Mouse (Mus musculus) kidney, postnatal 0 days (tissue): ENCODE data around the gene Wnt5b. TPM values are rescaled to one million over a fixed set of nuclear protein-coding genes. Genes with fewer than 3 reads are reported as not detected.

Experiments
- ATAC-seq: fragments of 200-750 bp; cut with Nextera tagmentation; replicated peaks from 2 replicates; pipeline ENCODE4 v1.8.0; 2017; ENCODE audit warnings: low read depth, moderate number of reproducible peaks, moderate TSS enrichment, moderate library complexity; ENCODE audit not compliant: low FRiP score
- DNase-seq: peaks from one replicate; pipeline ENCODE4 v3.0.0-alpha.2; 2016; ENCODE audit warnings: low spot score
- H3K27ac ChIP-seq: fragments of 300-500 bp; sonication (generic); 2 replicates; pipeline ENCODE4 v1.5.1; 2014; ENCODE audit warnings: mild to moderate bottlenecking
- H3K27me3 ChIP-seq: fragments of 300-500 bp; sonication (generic); 2 replicates; pipeline ENCODE4 v1.6.1; 2014; ENCODE audit warnings: low read length, mixed read lengths; ENCODE audit not compliant: insufficient read depth
- H3K36me3 ChIP-seq: fragments of 300-500 bp; sonication (generic); 2 replicates; pipeline ENCODE4 v1.6.1; 2014; ENCODE audit warnings: low read length, mixed read lengths; ENCODE audit not compliant: insufficient read depth
- H3K4me1 ChIP-seq: fragments of 300-500 bp; sonication (generic); replicated peaks from 2 replicates; pipeline ENCODE4 v1.6.1; 2014; ENCODE audit warnings: antibody characterized with exemption, low read length, mixed read lengths; ENCODE audit not compliant: insufficient read depth
- H3K4me2 ChIP-seq: fragments of 300-500 bp; sonication (generic); 2 replicates; pipeline ENCODE4 v1.6.1; 2014; ENCODE audit warnings: mild to moderate bottlenecking, low read length, moderate library complexity, mixed read lengths
- H3K4me3 ChIP-seq: fragments of 300-500 bp; sonication (generic); replicated peaks from 2 replicates; pipeline ENCODE4 v1.5.1; 2014; ENCODE audit warnings: low read depth, low read length
- H3K9ac ChIP-seq: fragments of 300-500 bp; sonication (generic); 2 replicates; pipeline ENCODE4 v1.6.1; 2014; ENCODE audit warnings: low read depth, low read length
- H3K9me3 ChIP-seq: fragments of 300-500 bp; sonication (generic); replicated peaks from 2 replicates; pipeline ENCODE4 v1.6.1; 2016; ENCODE audit warnings: low read length, inconsistent platforms, mixed read lengths
- CTCF ChIP-seq: IDR thresholded peaks from 2 replicates; pipeline ENCODE4 v1.5.1; 2016; ENCODE audit warnings: antibody characterized with exemption, low read depth, mild to moderate bottlenecking, moderate library complexity
- WGBS: fragments of 180-500 bp; shearing (Covaris S2); extraction: QIAGEN DNeasy Blood & Tissue Kit; methylation state at CpG from one replicate; pipeline ENCODE4 v1.1.7; 2014; 5-methylcytosine and 5-hydroxymethylcytosine counted together
- polyA plus RNA-seq: library from polyadenylated mRNA; unstranded; fragments of >200 nt; fragmentation: Nextera tagmentation; extraction: Ambion mirVana; gene quantifications from 2 replicates; pipeline ENCODE4 v1.2.1, GENCODE M21; 2015

The Wnt5b gene
- polyA plus RNA-seq, 1 experiment from 2014 or later: 12.2 TPM

DNA sequence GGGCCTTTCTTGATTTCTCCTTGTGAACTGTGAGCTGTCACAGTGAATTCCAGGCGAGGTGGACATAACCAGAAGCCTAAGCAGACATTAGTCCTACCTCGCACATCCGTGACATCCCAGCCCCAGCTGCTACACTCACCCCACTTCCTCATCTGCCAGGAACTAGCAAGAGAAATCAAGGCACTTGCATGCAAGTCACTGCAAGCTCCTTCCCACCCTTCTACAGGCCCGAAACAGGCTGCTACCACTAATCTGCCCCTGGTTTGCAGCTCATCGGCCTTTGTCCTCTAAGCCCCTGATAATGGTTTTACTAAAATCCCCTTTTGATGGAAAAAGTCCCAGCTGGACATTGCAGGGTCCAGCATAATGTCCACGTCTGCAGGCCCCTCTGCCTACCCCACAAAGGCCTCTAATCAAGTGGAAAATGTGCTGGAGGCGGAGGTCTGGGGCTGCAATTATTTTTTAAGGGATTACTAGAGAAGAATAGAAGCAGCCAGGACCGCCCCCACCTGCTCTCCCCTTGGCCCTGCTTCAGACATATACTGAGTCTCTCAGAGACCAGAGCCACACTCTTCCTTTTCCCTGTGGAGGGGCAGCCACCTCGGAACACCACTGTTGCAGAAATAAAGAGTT, 52.0 kb downstream of the Wnt5b start:
- no peaks in the 10 kb centered on the region for H3K27me3 ChIP-seq
- H3K27ac ChIP-seq: no peak overlapping the region
- TF ChIP-seq CTCF: no peak
- ATAC-seq (no peak), DNase-seq (no peak)
- H3K9me3 ChIP-seq: no peaks in the 10 kb centered on the region
- H3K4me3 ChIP-seq: no peak overlapping the region
- H3K4me1 ChIP-seq: peaks cover 6% of the 10 kb centered on the region; the same call in 1 of the 2 replicates
- 76% methylated on average over 9 of the region's 9 CpGs for WGBS
- H3K9ac ChIP-seq: no peak overlapping the region
- H3K36me3 ChIP-seq: no peaks in the 10 kb centered on the region
- no peak overlapping the region for H3K4me2 ChIP-seq

DNA sequence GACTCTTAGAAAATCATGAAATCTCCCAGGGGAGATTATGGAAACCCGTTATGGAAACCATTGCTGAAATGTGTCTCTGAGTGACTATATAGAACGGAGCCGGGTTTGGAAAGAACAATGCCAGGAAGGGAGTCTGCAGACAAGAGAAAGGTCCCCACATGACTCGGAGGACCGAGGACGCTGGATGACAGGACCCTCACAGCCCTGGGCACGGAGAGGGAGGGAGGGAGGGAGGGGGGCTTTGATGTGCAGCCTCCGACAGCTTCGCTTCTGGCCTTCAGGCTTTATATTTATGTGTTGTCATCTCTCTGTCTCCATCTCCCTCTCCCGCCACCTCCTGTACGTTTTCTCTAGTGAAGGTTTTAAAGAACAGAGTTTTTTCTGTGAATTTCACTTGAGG, 53.1 kb downstream of the Wnt5b start:
- DNase-seq: no peak
- H3K4me1 ChIP-seq: peaks cover 6% of the 10 kb centered on the region; the same call in 1 of the 2 replicates
- no peaks in the 10 kb centered on the region for H3K27me3 ChIP-seq
- no peak for TF ChIP-seq CTCF
- H3K9ac ChIP-seq: no peak overlapping the region
- no peak overlapping the region for H3K4me3 ChIP-seq
- H3K9me3 ChIP-seq: no peaks in the 10 kb centered on the region
- no peak overlapping the region for H3K27ac ChIP-seq
- H3K4me2 ChIP-seq: no peak overlapping the region; the same call in 1 of the 2 replicates
- H3K36me3 ChIP-seq: no peaks in the 10 kb centered on the region
- 38% methylated on average over 11 of the region's 11 CpGs for WGBS
- no peak for ATAC-seq

GRCm38 (mm10) chr6:119490549-119490948, 53.6 kb downstream of the Wnt5b start:
- no peak overlapping the region for H3K27ac ChIP-seq
- ATAC-seq: no peak
- 35% methylated on average over 11 of the region's 11 CpGs for whole genome bisulfite sequencing
- no peak overlapping the region for H3K4me3 ChIP-seq
- no peak for DNase-seq
- H3K36me3 ChIP-seq: no peaks in the 10 kb centered on the region
- no peak overlapping the region for H3K9ac ChIP-seq
- H3K9me3 ChIP-seq: no peaks in the 10 kb centered on the region
- H3K4me2 ChIP-seq: peak overlapping the region; percentile 40
- TF ChIP-seq CTCF: no peak
- H3K27me3 ChIP-seq: no peaks in the 10 kb centered on the region
- peaks cover 6% of the 10 kb centered on the region; the same call in 1 of the 2 replicates for H3K4me1 ChIP-seq

- Histone ChIP-seq H3K36me3 (no peaks in the 10 kb centered on the region), H3K4me2 (peak overlapping the region; percentile 40), H3K9me3 (no peaks in the 10 kb centered on the region), H3K4me1 (peaks cover 6% of the 10 kb centered on the region; the same call in 1 of the 2 replicates), H3K27me3 (no peaks in the 10 kb centered on the region), H3K9ac (no peak overlapping the region), H3K27ac (no peak overlapping the region), H3K4me3 (no peak overlapping the region)
- WGBS: 4% methylated on average over 5 of the region's 5 CpGs
- peak; percentile 92 for TF ChIP-seq CTCF
- DNase-seq: peak; percentile 85
- no peak for ATAC-seq
Observed at GRCm38 (mm10) chr6:119489765-119490164, 54.4 kb downstream of the Wnt5b start.

DNA sequence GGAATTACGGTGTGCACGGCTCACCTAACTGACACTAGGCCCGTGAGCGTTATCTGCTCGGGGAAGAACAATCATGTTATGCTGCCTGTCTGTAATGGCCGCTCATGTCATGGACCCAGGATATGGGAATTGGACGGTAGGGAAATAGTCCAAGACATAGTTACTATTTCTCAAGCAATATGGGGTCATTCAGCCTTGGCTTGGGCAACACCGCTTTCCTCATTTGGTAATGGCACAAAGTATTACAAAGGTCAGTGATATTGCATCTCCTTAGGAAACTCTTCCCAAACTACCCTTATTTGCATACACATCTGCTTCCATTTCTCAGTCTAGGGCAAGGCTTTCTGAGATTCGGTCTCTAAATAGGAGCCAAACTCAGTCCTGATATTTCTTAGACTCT, 56.5 kb downstream of the Wnt5b start:
- Histone ChIP-seq H3K9me3 (no peaks in the 10 kb centered on the region), H3K27ac (no peak overlapping the region), H3K4me1 (peaks cover 11% of the 10 kb centered on the region; the same call in 1 of the 2 replicates), H3K4me3 (no peak overlapping the region), H3K4me2 (no peak overlapping the region), H3K27me3 (no peaks in the 10 kb centered on the region), H3K36me3 (no peaks in the 10 kb centered on the region; the same call in 1 of the 2 replicates), H3K9ac (no peak overlapping the region)
- TF ChIP-seq CTCF: no peak
- ATAC-seq: no peak
- 91% methylated on average over 9 of the region's 9 CpGs for WGBS
- no peak for DNase-seq

DNA sequence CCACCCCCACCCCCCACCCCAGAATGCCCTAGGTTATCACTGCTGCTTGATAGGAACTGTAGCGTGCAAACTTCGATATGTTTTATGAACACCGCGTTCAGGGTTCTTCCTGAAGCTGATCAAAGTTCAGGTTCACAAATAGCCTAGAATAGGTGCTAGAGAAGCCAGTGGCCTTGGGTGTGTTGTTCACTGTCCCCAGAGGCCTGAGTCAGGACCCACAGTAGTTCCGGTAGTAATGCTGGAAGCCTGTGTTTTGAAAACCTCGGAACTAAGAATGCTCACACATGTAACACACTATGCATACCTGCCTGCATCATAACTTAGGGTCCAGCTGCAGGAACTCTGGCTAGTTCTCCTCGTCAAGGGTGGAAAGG, 57.1 kb downstream of the Wnt5b start:
- Histone ChIP-seq H3K4me3 (no peak overlapping the region), H3K4me1 (peaks cover 11% of the 10 kb centered on the region; the same call in 1 of the 2 replicates), H3K27ac (no peak overlapping the region), H3K9ac (no peak overlapping the region), H3K27me3 (no peaks in the 10 kb centered on the region), H3K36me3 (no peaks in the 10 kb centered on the region; the same call in 1 of the 2 replicates), H3K9me3 (no peaks in the 10 kb centered on the region), H3K4me2 (no peak overlapping the region)
- 84% methylated on average over 7 of the region's 7 CpGs for WGBS
- TF ChIP-seq CTCF: no peak
- ATAC-seq: no peak
- DNase-seq: no peak
